Mouse (Mus musculus) thymus, postnatal 14 days (tissue): ENCODE measurements around the gene Nr2c2.

Experiments
- DNase-seq: peaks from one replicate; pipeline ENCODE4 v3.0.0; 2021

The Nr2c2 gene

DNA sequence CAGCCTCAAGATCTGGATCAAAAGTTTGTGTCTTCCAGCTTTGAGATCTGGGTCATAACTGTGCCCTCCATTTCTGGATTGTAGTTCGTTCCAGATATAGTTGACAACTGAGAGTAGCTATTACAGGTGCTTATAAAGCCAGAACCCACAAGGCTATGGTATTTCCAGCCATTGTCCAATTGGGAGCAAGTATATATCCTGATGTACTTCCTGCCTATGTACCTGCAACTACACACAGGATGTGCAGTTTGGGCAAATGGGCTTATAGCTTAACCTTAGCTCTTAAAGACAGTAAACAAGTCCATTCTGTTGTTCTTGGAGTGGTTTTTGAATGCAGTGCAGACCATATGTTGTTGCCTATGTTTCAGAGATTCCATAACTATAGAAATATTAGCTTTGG lies 40.3 kb downstream of the Nr2c2 start:
- DNase-seq, result no peak

DNA sequence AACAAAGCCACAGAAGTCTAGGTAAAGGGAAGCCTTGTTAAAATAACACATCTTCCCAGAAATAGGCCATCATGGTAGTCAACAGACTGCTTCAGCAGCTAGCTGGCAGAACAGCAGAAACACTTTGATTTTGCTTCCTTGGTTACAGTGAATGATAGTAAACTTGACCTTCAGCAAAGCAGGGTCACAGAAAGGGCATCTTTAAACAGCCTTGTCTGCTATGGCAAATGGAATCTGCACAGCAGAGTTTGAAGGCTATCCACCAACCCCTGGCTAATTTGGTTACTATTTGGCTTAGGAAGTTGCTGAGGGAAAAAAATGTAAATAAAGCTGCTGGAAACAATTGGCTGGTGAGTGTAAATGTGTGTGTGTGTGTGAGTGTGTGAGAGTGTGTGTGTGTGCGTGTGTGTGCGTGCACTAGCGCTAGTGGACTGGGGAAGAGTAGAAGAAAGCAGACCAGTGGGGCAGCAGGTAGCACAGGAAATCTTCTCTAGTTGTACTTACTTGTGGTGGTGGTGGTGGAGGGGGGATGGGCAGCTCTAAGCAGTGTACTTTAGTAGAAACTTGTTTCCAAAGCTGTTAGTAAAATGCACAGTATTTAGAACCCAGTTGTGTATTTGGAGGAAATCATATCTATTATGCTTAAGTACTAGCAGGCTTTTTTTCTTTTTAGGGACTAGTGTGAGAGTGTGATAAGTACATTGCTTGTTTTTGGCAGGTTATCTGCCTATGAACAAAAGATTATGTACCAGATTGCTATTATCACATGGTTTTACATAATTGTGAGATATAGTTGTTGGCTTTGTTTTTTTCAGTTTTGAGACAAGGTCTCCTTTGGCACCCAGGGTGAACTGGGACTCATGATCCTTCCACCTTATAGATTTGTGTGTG lies 41.1 kb downstream of the Nr2c2 start:
- DNase-seq, result peak; percentile 35

DNA sequence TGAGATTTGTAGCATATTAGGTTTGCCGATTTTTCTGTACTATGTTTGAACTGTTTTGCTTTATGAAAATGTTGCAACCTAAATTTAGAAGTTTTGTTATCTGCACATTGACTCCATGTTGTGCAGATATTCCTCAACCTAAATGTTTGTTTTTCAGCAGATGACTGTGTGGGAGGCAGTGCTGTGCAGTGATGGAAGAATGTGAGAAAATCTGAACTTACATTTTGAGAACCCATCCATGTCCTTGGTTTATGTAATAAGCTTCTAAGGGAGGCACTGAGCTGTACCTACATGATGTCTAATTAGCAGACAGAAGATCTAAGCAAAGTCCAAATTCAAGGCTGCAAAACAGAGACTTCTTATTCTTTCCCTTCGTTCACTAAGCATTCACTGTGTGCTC lies 42.4 kb downstream of the Nr2c2 start:
- DNase-seq, result no peak

DNA sequence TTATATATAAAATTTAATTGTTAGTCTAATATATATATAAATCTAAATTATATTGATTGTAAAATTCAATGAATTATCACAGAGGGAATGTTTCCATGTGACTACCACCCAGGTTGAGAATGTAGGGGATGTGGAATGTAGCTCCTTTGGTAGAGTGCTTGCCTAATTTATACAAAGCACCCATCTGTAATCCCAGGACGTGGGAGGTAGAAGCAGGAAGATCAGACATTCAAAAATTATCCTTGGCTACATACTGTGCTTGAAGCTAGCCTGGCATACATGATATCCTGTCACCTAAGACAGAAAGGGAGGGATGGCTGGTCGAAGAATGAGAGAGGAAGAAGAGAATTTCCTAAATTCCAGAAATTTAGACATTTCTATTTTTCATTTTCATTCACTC lies 45.2 kb downstream of the Nr2c2 start:
- no peak for DNase-seq

DNA sequence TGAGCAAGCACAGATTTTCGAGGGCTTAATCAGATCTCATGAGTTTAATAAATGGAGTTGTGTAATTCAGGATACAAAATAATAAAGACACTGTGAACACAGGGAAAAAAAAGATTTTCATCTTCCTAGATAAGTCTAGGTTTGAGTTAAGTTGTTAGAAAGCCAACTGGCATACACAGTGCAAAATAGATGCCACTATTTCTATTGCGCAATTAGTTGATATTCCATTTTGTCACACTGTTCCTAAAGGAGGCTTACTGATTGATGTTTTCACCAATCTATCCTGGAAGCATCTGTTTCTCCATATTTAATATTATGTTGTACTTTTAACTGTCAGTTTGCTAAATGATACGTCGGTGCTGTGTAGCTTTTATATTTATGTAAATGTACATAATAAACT lies 54.7 kb downstream of the Nr2c2 start:
- no peak for DNase-seq

DNA sequence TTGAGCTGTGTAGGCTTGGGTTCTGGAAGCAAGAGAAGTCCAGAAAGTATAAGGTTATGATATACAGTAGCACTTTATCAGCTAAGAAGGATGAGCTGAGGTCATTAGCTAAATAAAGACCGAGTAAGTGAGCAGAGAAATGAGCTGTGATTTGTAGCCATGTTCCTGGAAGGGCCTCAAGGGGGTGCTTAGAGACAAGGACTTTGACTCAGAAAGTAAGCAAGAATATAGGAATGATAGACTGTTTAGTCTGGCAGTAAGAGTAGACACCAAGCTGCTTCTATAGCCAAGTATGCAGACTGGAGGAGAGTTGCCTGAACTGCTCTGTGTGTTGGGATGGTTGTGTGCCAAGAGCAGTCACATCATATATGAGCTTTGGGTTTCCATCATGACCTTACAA lies 62.6 kb downstream of the Nr2c2 start:
- no peak for DNase-seq

DNA sequence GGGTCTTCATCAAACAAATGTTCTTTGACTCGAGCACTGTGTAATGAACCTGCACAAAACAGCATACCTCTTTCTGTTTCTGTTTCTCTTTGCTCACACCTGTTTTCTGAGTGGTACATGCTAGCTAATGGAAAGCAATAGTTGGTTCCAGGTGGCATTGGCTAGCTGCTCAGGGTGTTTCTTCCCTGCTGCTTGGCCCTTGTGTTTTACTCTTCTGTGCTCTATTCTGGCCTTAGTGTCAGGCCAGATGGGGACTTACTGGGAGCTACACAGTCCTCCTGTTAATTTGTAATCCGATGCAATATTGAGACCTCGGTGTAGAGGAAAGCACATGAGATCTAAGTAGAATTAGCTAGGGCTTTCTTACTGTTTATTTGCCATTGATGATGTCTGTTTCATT lies 67.6 kb downstream of the Nr2c2 start:
- no peak for DNase-seq

DNA sequence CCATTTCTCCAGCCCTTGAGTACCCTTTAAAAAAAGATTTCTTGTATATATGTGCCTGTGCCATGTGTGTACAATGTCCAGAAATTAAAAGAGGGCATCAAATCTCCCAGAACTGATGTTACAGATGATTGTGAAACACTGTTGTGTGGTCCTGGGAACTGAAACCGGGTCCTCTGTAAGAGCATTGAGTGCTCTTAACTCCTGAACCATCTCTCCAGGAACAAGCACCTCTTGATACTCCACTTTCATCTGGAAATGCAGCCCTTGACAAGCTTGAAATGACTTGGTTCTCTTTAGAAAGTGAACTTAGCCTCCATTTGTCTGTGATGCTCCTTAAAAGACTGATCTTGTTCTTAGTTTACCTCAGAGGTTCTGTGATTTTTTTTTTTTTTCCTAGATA lies 71.5 kb downstream of the Nr2c2 start:
- no peak for DNase-seq

DNA sequence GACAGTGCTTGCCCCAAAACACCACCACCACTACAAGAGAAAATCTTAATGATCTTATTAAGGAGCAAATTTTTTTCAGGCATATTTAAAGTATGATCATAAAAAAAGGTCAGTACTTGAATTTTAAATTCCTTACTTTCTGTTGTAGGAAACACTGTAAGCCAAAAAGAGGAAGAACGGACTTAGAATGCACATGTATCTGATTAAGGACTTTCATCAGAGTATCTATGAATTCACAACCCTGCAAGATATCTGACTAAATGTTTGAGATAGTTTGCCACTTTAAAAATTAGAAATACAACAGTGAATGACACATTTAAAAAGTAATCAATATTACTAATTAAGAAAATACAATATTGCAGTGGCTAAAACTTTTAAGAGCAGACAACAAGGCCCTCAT lies 85.3 kb downstream of the Nr2c2 start:
- no peak for DNase-seq

DNA sequence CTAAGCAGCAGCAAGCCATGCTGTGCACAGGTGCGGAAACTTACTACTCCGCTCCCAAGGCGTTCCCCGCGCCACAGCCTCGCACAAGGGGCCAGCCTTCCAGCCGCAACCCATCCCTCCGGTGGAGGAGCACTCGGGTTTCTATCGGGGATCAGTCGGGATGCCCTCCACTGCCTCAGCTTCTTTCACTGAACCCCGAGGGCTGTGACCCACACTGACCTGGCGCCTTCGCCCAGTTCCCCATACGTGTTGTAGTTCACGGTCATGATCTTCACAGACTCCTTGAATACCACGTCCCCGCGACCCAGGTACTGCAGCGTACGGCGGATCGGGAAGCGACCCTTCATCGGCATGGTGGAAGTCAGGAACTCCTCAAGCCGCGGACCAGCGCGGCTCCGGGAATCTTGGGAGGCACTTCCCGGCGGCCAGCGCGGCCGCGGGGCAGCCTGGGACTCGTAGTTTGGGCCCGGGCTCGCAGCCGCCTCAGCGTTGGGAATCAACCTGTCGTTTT lies 92.5 kb downstream of the Nr2c2 start, which contains the start of gene Mrps25:
Gene Mrps25 (minus strand): TSS at position 413 of the 511 bp plus-strand sequence.
- DNase-seq, result peak; percentile 66

DNA sequence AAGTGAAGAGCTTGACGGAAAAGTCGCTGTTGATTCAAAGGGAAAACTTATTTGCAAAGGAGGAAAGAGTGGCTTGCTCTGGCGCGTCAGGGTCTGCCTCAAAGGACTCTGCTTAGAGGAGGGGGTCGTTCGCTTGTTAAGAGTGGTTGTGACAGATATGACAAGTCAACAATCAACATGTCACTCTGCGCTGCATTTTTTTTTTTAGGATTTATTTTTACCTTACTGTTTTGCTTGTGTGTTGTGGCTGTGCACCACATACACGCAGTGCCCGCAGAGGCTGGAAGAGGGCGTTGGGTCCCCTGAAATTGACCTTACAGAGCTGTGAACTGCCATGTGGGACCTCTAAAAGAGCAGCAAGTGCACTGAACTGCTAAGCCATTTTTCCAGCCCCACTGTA lies 93.0 kb downstream of the Nr2c2 start:
- DNase-seq, result no peak

DNA sequence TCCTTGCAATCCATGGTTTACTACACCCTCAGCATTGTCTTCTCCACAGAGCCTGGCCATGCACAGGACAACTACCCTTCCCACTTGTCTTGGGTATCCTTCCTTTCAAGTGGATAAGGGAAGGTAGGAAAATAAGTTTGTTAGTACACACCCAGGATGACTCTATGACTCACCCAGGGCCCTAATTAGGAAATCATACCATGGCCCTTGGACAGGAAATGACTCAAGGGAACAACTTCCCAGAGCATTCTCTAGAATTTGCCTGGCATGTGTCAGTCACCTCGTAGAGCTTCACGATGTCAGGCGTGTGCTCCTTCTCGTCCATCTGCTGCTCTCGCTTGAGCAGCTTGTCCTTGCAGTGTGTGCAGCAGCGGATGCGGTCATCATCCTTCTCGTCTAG lies 108.2 kb downstream of the Nr2c2 start:
- no peak for DNase-seq

DNA sequence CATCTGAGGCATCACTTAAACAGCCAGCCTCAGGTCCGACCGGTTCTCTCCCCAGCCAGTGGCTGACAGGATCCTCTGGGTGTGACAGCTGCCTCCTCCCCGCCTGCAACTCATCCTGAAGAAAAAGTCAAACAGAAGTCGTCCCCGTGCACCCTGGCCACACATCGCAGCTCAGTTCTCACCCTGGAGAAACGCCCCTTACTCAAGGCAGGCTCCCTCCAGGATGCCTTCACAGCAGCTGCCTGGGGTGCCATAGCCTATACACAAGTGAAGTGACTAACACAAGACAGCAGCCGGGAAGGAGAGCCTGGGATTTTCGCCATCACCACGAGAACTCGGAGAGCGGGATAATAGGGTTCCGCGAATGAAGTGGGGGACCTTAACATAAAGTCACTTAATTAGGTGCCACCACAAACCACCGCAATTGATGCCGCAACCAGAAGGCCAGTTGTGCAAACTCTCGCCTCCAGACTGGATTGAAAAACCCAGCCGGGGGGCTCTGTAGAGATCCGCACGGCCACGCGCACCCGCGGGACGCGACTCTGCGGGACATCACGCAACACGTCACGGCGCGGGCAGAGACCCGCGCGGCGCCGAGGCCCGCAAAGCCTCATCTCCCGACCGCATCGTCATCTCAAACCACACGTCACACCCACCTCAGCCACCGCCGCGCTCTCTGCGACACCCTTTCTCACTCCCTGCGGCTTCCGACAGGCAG lies 123.0 kb downstream of the Nr2c2 start:
- DNase-seq, result no peak

DNA sequence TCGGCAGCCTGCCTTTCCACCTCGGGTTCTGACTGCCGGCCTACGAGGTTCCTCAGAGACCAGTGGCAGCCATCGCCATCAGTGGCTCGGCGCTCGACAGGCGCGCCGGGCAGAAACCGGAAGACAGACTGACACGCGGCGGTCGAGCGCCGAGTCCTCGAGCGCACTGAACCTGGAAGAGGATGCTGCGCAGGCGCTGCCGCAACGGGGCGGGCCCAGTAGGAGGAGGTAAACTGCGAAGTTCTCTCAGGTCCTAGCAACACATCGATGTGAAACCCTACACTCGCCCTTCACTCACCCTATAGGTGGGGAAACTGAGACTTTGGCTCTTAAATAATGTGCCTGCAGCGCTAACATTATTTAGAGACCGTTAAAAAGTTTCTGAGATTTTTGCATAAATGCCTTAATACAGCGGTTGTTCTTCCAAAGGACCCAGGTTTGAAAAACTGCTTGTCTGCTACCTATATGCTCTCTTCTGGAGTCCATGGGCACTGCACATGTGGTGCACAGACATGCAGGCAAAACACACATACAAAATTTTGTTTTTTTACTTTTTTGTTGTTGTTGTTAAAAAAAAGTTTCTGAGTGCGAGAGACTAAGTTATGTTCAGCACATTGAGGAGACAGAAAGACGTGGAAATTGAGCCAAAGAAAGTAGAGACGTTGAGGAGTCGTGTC lies 123.7 kb downstream of the Nr2c2 start, which contains the start of gene Rbsn:
Gene Rbsn (minus strand): TSS at position 153 of the 677 bp plus-strand sequence.
- DNase-seq, result peak; percentile 94

DNA sequence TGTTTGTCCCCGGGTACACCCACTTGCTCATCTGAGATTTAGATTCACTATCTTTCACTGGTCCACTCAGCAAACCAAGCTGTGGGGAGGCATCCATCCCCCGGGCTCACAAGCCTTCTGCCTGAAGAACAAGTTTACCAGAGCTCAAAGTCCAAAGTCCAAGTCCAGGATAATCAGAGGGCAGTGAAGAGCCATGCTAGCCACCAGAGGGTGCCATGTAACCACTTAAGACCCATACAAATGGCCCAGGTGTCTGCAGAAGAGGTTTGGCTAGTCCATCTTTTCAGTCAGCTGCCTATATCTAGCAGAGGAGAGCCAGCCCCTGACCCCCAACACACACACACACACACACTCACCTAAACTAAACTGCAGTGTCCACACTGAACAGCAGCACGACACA lies 128.3 kb downstream of the Nr2c2 start:
- no peak for DNase-seq

DNA sequence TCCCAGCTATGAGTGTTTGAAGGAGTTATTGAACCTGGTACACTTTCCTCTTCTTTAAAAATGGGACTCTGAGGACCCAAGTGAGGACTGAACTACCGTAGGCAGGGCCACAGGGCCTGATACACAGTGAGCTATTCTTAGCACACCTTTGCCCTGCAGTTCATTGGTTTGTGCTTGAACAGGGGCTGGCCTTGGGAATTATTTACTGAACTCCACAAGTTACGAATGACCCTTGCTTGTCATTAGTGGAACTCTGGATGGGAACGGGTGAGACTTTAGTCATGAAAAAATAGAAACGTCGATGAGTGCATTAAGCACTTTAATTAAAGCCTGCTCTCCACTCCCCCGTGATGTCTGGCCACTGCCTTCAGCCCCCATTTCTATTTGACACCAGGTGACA lies 130.4 kb downstream of the Nr2c2 start:
- no peak for DNase-seq

DNA sequence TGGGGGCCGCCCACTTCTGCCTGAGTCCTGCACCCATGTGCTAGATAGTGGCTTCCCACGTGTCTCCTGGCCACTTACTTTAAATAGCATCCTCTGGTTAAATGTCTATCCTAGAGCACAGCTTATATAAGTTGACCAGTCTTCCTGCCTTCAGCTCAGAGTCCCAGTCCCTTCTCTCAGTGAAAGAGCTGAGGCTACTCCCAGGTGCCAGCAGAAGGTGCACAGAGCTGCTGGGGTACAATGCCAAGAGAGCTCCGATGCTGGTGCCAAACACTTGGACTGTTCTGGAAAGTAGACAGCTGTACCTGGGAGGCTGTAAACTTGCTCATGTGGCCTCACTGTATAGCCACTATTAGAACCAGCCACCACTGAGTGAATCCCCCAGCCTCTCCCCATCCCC lies 130.8 kb downstream of the Nr2c2 start:
- no peak for DNase-seq
